Mouse (Mus musculus) left cerebral cortex, postnatal 14 days (tissue): ENCODE measurements at regions not wholly inside any gene's neighbourhood (a gene's known extent, or its start where the extent isn't known, plus 50 kb on each side); places are given as distances from the start of the nearest gene placed in this dataset.

Source experiments
- DNase-seq, 2 experiments: peaks; one replicate each; pipeline ENCODE4 v3.0.0; 2021 to 2022; ENCODE audit warnings: low spot score in 2 of 2, mixed read lengths in 1 of 2
- intact Hi-C: fragments of 180-260 bp; cut with DNase I; formaldehyde crosslinking; loops from one replicate; pipeline ENCODE4 v1.15.1; 2025

GRCm38 (mm10) chr8:46409296-46409695 is 61.5 kb upstream of the Acsl1 start:
- intact Hi-C loops: no loop called here
- DNase-seq: no peak

- intact Hi-C loops: no loop called here
- DNase-seq: no peak
Measured at GRCm38 (mm10) chr8:46411877-46412625, 58.8 kb upstream of the Acsl1 start.

- no peak for DNase-seq
- intact Hi-C loops: no loop called here
Measured at GRCm38 (mm10) chr8:46413349-46414024, 57.4 kb upstream of the Acsl1 start.

- intact Hi-C loops: no loop called here
Measured at GRCm38 (mm10) chr8:46414874-46415273, 56.0 kb upstream of the Acsl1 start.

GRCm38 (mm10) chr8:46419402-46419801 is 51.4 kb upstream of the Acsl1 start:
- DNase-seq: no peak
- intact Hi-C loops: no loop called here

More at GRCm38 (mm10) chr8:46414874-46415273, 56.0 kb upstream of the Acsl1 start:
- no peak for DNase-seq

- intact Hi-C loops: no loop called here
Measured at GRCm38 (mm10) chr8:46420476-46420875, 50.4 kb upstream of the Acsl1 start.

More at GRCm38 (mm10) chr8:46420476-46420875, 50.4 kb upstream of the Acsl1 start:
- no peak for DNase-seq
